ENCODE assay signal across 26 mouse cellular contexts in genomic region chr10:127295986-127296794, GRCm38 (mm10). TPM values are rescaled to one million over a fixed set of nuclear protein-coding genes. Genes with fewer than 3 reads are reported as not detected.
DNase-seq lines count a peak whose midpoint lies in the region; ATAC-seq and TF ChIP-seq lines count a peak whose summit lies in the region.
"Had no signal": no experiment of that assay in that cellular context is flagged by ENCODE, and none has a peak within 500 bp of the region (broad histone marks: within the 10 kb centered on the region; RNA-seq: fewer than 3 reads in every experiment).

No protein-coding gene starts in this region.

- 0 out of 2 replicates have a peak overlapping the region, but pooled peaks have one; percentile 16 for H3K27ac ChIP-seq in gastrocnemius, adult 2 months
- H3K27ac ChIP-seq in heart, postnatal 0 days (ENCODE audit: low read depth): peak overlapping the region; percentile 55
- H3K27ac ChIP-seq in midbrain, embryonic 11.5 days (ENCODE audit: low read depth, low read length): no peak overlapping the region
- no peak overlapping the region for H3K27ac ChIP-seq in midbrain, embryonic 10.5 days (replicated peaks)
- no peak overlapping the region for H3K27ac ChIP-seq in forebrain, embryonic 14.5 days (ENCODE audit: low read depth, low read length)
- H3K27ac ChIP-seq: embryonic facial prominence, embryonic 12.5 days; forebrain, embryonic 12.5 days; hindbrain, embryonic 14.5 days; layer of hippocampus, adult 2 months; limb, embryonic 10.5 days had no signal

- no peaks in the 10 kb centered on the region for H3K9me3 ChIP-seq in heart, postnatal 0 days (replicated peaks; ENCODE audit: control insufficient read depth, low read length)
- no peaks in the 10 kb centered on the region for H3K9me3 ChIP-seq in midbrain, embryonic 11.5 days (ENCODE audit: control insufficient read depth, low read length)
- H3K9me3 ChIP-seq in midbrain, embryonic 10.5 days (replicated peaks): no peaks in the 10 kb centered on the region
- no peaks in the 10 kb centered on the region for H3K9me3 ChIP-seq in forebrain, embryonic 14.5 days (replicated peaks; ENCODE audit: control insufficient read depth, low read length)
- H3K9me3 ChIP-seq: embryonic facial prominence, embryonic 12.5 days; forebrain, embryonic 12.5 days; limb, embryonic 10.5 days had no signal

- 74% methylated on average over 24 of the region's 24 CpGs for WGBS in heart, postnatal 0 days
- 94% methylated on average over 24 of the region's 24 CpGs for WGBS in midbrain, embryonic 11.5 days
- WGBS in midbrain, embryonic 10.5 days: 94% methylated on average over 24 of the region's 24 CpGs
- 94% methylated on average over 24 of the region's 24 CpGs for WGBS in forebrain, embryonic 14.5 days

- no peaks in the 10 kb centered on the region for H3K27me3 ChIP-seq in heart, postnatal 0 days (ENCODE audit: control insufficient read depth, insufficient read depth, low read length)
- H3K27me3 ChIP-seq in midbrain, embryonic 11.5 days (ENCODE audit: control insufficient read depth, insufficient read depth, low read length): no peaks in the 10 kb centered on the region
- no peaks in the 10 kb centered on the region for H3K27me3 ChIP-seq in midbrain, embryonic 10.5 days (ENCODE audit: low read depth, poor library complexity, severe bottlenecking)
- no peaks in the 10 kb centered on the region for H3K27me3 ChIP-seq in forebrain, embryonic 14.5 days (replicated peaks; ENCODE audit: control insufficient read depth, insufficient read depth, low read length)
- H3K27me3 ChIP-seq: embryonic facial prominence, embryonic 12.5 days; forebrain, embryonic 12.5 days; Patski had no signal

- no peak overlapping the region for H3K4me3 ChIP-seq in gastrocnemius, adult 2 months
- no peak overlapping the region for H3K4me3 ChIP-seq in heart, postnatal 0 days (ENCODE audit: low read depth, low read length)
- no peak overlapping the region for H3K4me3 ChIP-seq in midbrain, embryonic 11.5 days (ENCODE audit: low read depth, low read length)
- H3K4me3 ChIP-seq in midbrain, embryonic 10.5 days: no peak overlapping the region
- H3K4me3 ChIP-seq in forebrain, embryonic 14.5 days (ENCODE audit: low read depth, low read length): no peak overlapping the region
- H3K4me3 ChIP-seq: embryonic facial prominence, embryonic 12.5 days; erythroblast, embryonic 14.5 days; forebrain, embryonic 12.5 days; layer of hippocampus, adult 2 months; limb, embryonic 10.5 days had no signal

- no peak for DNase-seq in gastrocnemius, adult 2 months
- no peak for DNase-seq in gastrocnemius, adult 8-10 months (ENCODE audit: low spot score in 2 of 2)
- no peak for DNase-seq in heart, postnatal 0 days (ENCODE audit: low spot score)
- DNase-seq in heart, adult 11 months: no peak
- peak; percentile 64 for DNase-seq in midbrain, embryonic 11.5 days (ENCODE audit: low spot score, missing footprints)
- no peak for DNase-seq in midbrain, embryonic 10.5 days (ENCODE audit: low spot score)
- no peak for DNase-seq in ovary, postnatal 10 days (ENCODE audit: low spot score)
- no peak for DNase-seq in forebrain, embryonic 14.5 days (ENCODE audit: low spot score)
- DNase-seq: adrenal gland, adult 8-10 months; cerebellum, adult 2 months; gastrocnemius, postnatal 10 days; heart, postnatal 4 days; kidney, adult 8-10 months; kidney, postnatal 25 days; liver; lung, adult 2 months; lung, postnatal 14 days had no signal

- intact Hi-C loops in gastrocnemius, adult 2 months (cut with DNase I): no loop called here

- no peak for TF ChIP-seq CTCF in gastrocnemius, adult 2 months (IDR thresholded peaks at IDR 0.05)
- TF ChIP-seq CTCF in heart, postnatal 0 days (IDR thresholded peaks at IDR 0.05; ENCODE audit: low read depth): no peak

- no peak for TF ChIP-seq EP300 in heart, postnatal 0 days (IDR thresholded peaks at IDR 0.05; ENCODE audit: low read depth)

- peaks cover 73% of the 10 kb centered on the region for H3K36me3 ChIP-seq in heart, postnatal 0 days (replicated peaks; ENCODE audit: control insufficient read depth, insufficient read depth, low read length)
- peaks cover 44% of the 10 kb centered on the region for H3K36me3 ChIP-seq in midbrain, embryonic 11.5 days (ENCODE audit: control insufficient read depth, insufficient read depth, low read length)
- peaks cover 85% of the 10 kb centered on the region for H3K36me3 ChIP-seq in midbrain, embryonic 10.5 days
- H3K36me3 ChIP-seq in forebrain, embryonic 14.5 days (ENCODE audit: control insufficient read depth, insufficient read depth, low read length): peaks cover 84% of the 10 kb centered on the region

- H3K9ac ChIP-seq in heart, postnatal 0 days (replicated peaks; ENCODE audit: low read depth, low read length): no peak overlapping the region
- no peak overlapping the region for H3K9ac ChIP-seq in midbrain, embryonic 11.5 days (ENCODE audit: low read length)
- no peak overlapping the region for H3K9ac ChIP-seq in forebrain, embryonic 14.5 days (ENCODE audit: low read length)
- H3K9ac ChIP-seq: embryonic facial prominence, embryonic 12.5 days; forebrain, embryonic 12.5 days; hindbrain, embryonic 14.5 days had no signal

- peaks cover 23% of the 10 kb centered on the region for H3K4me1 ChIP-seq in heart, postnatal 0 days (ENCODE audit: control insufficient read depth, insufficient read depth)
- H3K4me1 ChIP-seq in midbrain, embryonic 11.5 days (ENCODE audit: control insufficient read depth, insufficient read depth, low read length): peaks cover 13% of the 10 kb centered on the region
- H3K4me1 ChIP-seq in midbrain, embryonic 10.5 days: peaks cover 21% of the 10 kb centered on the region
- peaks cover 9% of the 10 kb centered on the region for H3K4me1 ChIP-seq in forebrain, embryonic 14.5 days (ENCODE audit: control insufficient read depth, insufficient read depth, low read length)

- H3K4me2 ChIP-seq in heart, postnatal 0 days (ENCODE audit: low read depth, low read length): no peak overlapping the region
- no peak overlapping the region for H3K4me2 ChIP-seq in midbrain, embryonic 11.5 days
- H3K4me2 ChIP-seq in forebrain, embryonic 14.5 days (ENCODE audit: low read length): no peak overlapping the region
- H3K4me2 ChIP-seq: embryonic facial prominence, embryonic 12.5 days; forebrain, embryonic 12.5 days; hindbrain, embryonic 14.5 days had no signal

- no peak for ATAC-seq in heart, postnatal 0 days (ENCODE audit: insufficient read depth, low read depth)
- ATAC-seq in midbrain, embryonic 11.5 days (ENCODE audit: low FRiP score): no peak
- ATAC-seq in forebrain, embryonic 14.5 days: no peak
- ATAC-seq: inflammation-experienced regulatory T-cells, adult 6 months; midbrain, embryonic 16.5 days had no signal

RNA-seq across cellular contexts. Expression of gene Mbd6, which starts 7.4 kb away (rescaled TPM):
- 10 to 100 TPM; 16.2 to 18.7 TPM for total RNA-seq in gastrocnemius, adult 2 months (2021)
- total RNA-seq in gastrocnemius, adult 8-10 months (2022): 10 to 100 TPM; 16.0 to 20.8 (median 17.4) TPM
- 8.3 and 8.7 TPM in 2 replicates for total RNA-seq in heart, postnatal 0 days (2014; rRNA removed; ENCODE audit: low replicate concordance)
- 6.5 and 6.9 TPM in 2 replicates for polyA plus RNA-seq in heart, postnatal 0 days (2015; fragmentation: Nextera tagmentation; extraction: Ambion mirVana)
- polyA plus RNA-seq in midbrain, embryonic 11.5 days (2014; fragmentation: Nextera tagmentation; extraction: Ambion mirVana): 12.3 and 16.3 TPM in 2 replicates
- polyA plus RNA-seq in midbrain, embryonic 10.5 days (2016; fragmentation: Nextera tagmentation; extraction: Ambion mirVana): 11.9 and 13.0 TPM in 2 replicates
- polyA plus RNA-seq in forebrain, embryonic 14.5 days (2014; fragmentation: Nextera tagmentation; extraction: Ambion mirVana): 8.4 and 11.2 TPM in 2 replicates

RNA-seq across cellular contexts. Expression of gene Mars, which starts 15.4 kb away (rescaled TPM):
- total RNA-seq in gastrocnemius, adult 2 months (2021): 10 to 100 TPM; 69.0 to 71.4 TPM
- 10 to 100 TPM; 59.2 to 76.6 (median 66.0) TPM for total RNA-seq in gastrocnemius, adult 8-10 months (2022)
- 48.9 and 68.9 TPM in 2 replicates for total RNA-seq in heart, postnatal 0 days (2014; rRNA removed; ENCODE audit: low replicate concordance)
- 62.4 and 64.6 TPM in 2 replicates for polyA plus RNA-seq in heart, postnatal 0 days (2015; fragmentation: Nextera tagmentation; extraction: Ambion mirVana)
- polyA plus RNA-seq in midbrain, embryonic 11.5 days (2014; fragmentation: Nextera tagmentation; extraction: Ambion mirVana): 185 and 187 TPM in 2 replicates
- polyA plus RNA-seq in midbrain, embryonic 10.5 days (2016; fragmentation: Nextera tagmentation; extraction: Ambion mirVana): 180 and 187 TPM in 2 replicates
- polyA plus RNA-seq in forebrain, embryonic 14.5 days (2014; fragmentation: Nextera tagmentation; extraction: Ambion mirVana): 124 and 135 TPM in 2 replicates

RNA-seq across cellular contexts. Expression of gene Arhgap9, which starts 25.6 kb away (rescaled TPM):
- total RNA-seq in gastrocnemius, adult 2 months (2021): under 1 TPM; 0.89 to 0.99 TPM
- total RNA-seq in gastrocnemius, adult 8-10 months (2022): 1 to 10 TPM in 1 of 4 experiments, under 1 TPM in 3; 0.39 to 1.2 (median 0.57) TPM
- 0.73 and 0.97 TPM in 2 replicates for total RNA-seq in heart, postnatal 0 days (2014; rRNA removed; ENCODE audit: low replicate concordance)
- polyA plus RNA-seq in heart, postnatal 0 days (2015; fragmentation: Nextera tagmentation; extraction: Ambion mirVana): 1.4 and 1.8 TPM in 2 replicates
- polyA plus RNA-seq in midbrain, embryonic 11.5 days (2014; fragmentation: Nextera tagmentation; extraction: Ambion mirVana): 1.1 and 1.4 TPM in 2 replicates
- polyA plus RNA-seq in midbrain, embryonic 10.5 days (2016; fragmentation: Nextera tagmentation; extraction: Ambion mirVana): 1.1 and 1.3 TPM in 2 replicates
- 0.70 and 1.2 TPM in 2 replicates for polyA plus RNA-seq in forebrain, embryonic 14.5 days (2014; fragmentation: Nextera tagmentation; extraction: Ambion mirVana)
- polyA plus RNA-seq: Patski had no signal

RNA-seq across cellular contexts. Expression of gene Dctn2, which starts 30.0 kb away (rescaled TPM):
- total RNA-seq in gastrocnemius, adult 2 months (2021): 10 to 100 TPM; 91.3 to 98.3 TPM
- 100 to 1,000 TPM in 2 of 4 experiments, 10 to 100 TPM in 2; 89.1 to 101 (median 99.3) TPM for total RNA-seq in gastrocnemius, adult 8-10 months (2022)
- 175 and 197 TPM in 2 replicates for total RNA-seq in heart, postnatal 0 days (2014; rRNA removed; ENCODE audit: low replicate concordance)
- 149 and 154 TPM in 2 replicates for polyA plus RNA-seq in heart, postnatal 0 days (2015; fragmentation: Nextera tagmentation; extraction: Ambion mirVana)
- 196 and 206 TPM in 2 replicates for polyA plus RNA-seq in midbrain, embryonic 11.5 days (2014; fragmentation: Nextera tagmentation; extraction: Ambion mirVana)
- polyA plus RNA-seq in midbrain, embryonic 10.5 days (2016; fragmentation: Nextera tagmentation; extraction: Ambion mirVana): 212 and 239 TPM in 2 replicates
- polyA plus RNA-seq in forebrain, embryonic 14.5 days (2014; fragmentation: Nextera tagmentation; extraction: Ambion mirVana): 286 and 300 TPM in 2 replicates

RNA-seq across cellular contexts. Expression of gene Kif5a, which starts 33.0 kb away (rescaled TPM):
- under 1 TPM; 0.10 to 0.20 TPM for total RNA-seq in gastrocnemius, adult 2 months (2021)
- total RNA-seq in gastrocnemius, adult 8-10 months (2022): under 1 TPM; 0.22 to 0.36 (median 0.29) TPM
- total RNA-seq in heart, postnatal 0 days (2014; rRNA removed; ENCODE audit: low replicate concordance): 0.12 and 0.27 TPM in 2 replicates
- polyA plus RNA-seq in heart, postnatal 0 days (2015; fragmentation: Nextera tagmentation; extraction: Ambion mirVana): 0.11 and 0.23 TPM in 2 replicates
- 26.3 and 31.1 TPM in 2 replicates for polyA plus RNA-seq in midbrain, embryonic 11.5 days (2014; fragmentation: Nextera tagmentation; extraction: Ambion mirVana)
- 14.9 and 29.4 TPM in 2 replicates for polyA plus RNA-seq in midbrain, embryonic 10.5 days (2016; fragmentation: Nextera tagmentation; extraction: Ambion mirVana)
- 47.6 and 68.8 TPM in 2 replicates for polyA plus RNA-seq in forebrain, embryonic 14.5 days (2014; fragmentation: Nextera tagmentation; extraction: Ambion mirVana)

Comparison
In these comparisons a context has a peak if more than half of its experiments do, and no peak if none do; other contexts are left out.
1. H3K27ac ChIP-seq: peak in gastrocnemius, adult 2 months (single experiment) and heart, postnatal 0 days (single experiment); none in midbrain, embryonic 11.5 days (single experiment), midbrain, embryonic 10.5 days (single experiment) and forebrain, embryonic 14.5 days (single experiment).